Mouse (Mus musculus): ENCODE measurements around the gene Mrgpra4. TPM values are rescaled to one million over a fixed set of nuclear protein-coding genes. Genes with fewer than 3 reads are reported as not detected.

Mrgpra4 gene
- not detected in 2 replicates for polyA plus RNA-seq (2012; rRNA removed)

- no peak for DNase-seq (ENCODE audit: extremely low spot score in 1 of 2, low spot score in 1 of 2)
Observed at GRCm38 (mm10) chr7:47981995-47982394, at the start of gene Mrgpra4. Gene Mrgpra4 (minus strand): TSS chr7:47982095.

- DNase-seq (ENCODE audit: extremely low spot score in 1 of 2, low spot score in 1 of 2), result no peak
Observed at GRCm38 (mm10) chr7:48027497-48027896, 45.6 kb upstream of the Mrgpra4 start, which contains the start of gene Mrgprx1. Gene Mrgprx1 (minus strand): TSS chr7:48027597.

GRCm38 (mm10) chr7:48017874-48018273 is 36.0 kb upstream of the Mrgpra4 start:
- no peak for DNase-seq (ENCODE audit: extremely low spot score in 1 of 2, low spot score in 1 of 2)

- no peak for DNase-seq (ENCODE audit: extremely low spot score in 1 of 2, low spot score in 1 of 2)
Observed at GRCm38 (mm10) chr7:47995689-47996088, 13.8 kb upstream of the Mrgpra4 start.

- no peak for DNase-seq (ENCODE audit: extremely low spot score in 1 of 2, low spot score in 1 of 2)
Observed at GRCm38 (mm10) chr7:47986752-47987151, 4.9 kb upstream of the Mrgpra4 start.

Other genes with a start within 250 kb of the Mrgpra4 start
- not detected in 2 replicates for gene Mrgprx1, start 45.5 kb upstream of the Mrgpra4 start, polyA plus RNA-seq (2012; rRNA removed)
- not detected in 2 replicates for gene Mrgprb5, start 186.9 kb upstream of the Mrgpra4 start, polyA plus RNA-seq (2012; rRNA removed)
- not detected in 2 replicates for gene Mrgprb4, start 217.2 kb upstream of the Mrgpra4 start, polyA plus RNA-seq (2012; rRNA removed)